Mouse (Mus musculus): Measurements from ENCODE around the gene Mtg1.

Gene Mtg1

DNA sequence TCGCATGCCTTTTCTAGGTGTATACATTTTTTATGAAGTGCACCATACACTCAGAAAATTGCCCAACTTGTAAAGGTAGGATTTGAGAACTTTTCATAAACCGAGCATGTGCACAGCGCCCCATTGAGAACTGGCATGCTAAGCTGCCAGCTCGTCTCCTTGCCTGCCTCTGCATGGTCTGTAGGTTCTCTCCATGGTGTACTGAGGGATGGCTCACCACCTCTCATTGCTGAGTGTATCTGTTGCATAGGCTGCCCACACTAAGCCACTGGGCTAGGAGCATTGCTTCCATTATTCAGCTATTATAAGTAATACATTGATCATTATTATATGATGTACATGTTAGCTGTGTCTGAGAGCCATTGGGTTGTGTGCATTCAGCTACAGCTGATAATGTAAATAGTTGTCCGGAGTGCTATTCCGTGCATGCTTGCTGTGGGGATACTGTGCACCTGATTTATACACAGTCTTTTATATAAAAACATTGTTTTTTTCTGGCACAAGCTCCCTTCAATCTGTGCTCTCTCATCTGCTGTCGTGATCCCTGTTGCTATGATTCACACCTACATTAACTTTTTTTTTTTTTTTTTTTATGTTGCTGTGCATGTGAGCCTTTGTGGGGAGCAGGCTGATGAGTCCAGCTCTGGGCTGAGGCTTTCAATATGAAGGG is 50.5 kb downstream of the Mtg1 start:
- in situ Hi-C loops (cut with MboI, MseI): loop anchor here (10.0 kb wide), 1 partner anchor 617 kb away; no protein-coding TSS in a partner anchor

DNA sequence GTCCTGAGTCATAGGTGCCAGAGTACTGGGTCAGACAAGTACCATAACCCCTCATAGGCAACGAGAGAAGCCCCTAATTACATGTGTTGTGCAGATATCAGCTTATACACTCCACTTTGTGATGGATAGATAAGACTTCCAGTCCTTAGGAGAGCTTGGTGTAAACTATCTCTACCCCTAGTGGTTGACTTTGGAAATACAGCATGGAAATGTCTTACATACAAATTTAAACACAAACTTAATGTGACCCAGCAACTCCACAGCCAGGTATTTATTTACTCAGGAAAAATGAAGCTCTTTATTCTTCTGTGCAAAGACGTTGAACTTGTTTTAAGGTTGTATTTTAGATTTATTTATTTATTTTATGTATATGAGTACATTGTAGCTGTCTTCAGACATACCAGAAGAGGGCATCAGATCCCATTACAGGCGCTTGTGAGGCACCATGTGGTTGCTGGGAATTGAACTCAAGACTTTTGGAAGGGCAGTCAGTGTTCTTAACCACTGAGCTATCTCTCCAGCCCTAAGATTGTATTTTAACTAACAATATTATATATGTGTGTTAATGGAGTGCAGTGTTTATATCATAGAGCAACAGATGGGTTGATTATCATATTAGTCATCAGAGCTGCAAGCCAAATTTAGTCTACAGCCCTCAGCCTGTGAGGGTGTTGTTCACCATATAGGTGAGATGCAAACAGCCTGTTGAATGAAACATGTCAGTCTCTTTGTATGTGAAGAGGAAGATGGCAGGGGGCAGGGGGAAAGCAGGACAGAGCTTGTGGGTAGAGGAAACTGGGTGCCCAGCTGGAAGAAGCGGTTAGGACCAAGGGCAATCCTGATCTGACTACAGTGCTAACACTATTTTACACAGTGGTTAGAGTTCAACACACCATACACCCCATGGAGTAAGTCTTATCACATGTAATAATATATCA is 51.3 kb downstream of the Mtg1 start:
- in situ Hi-C loops (cut with MboI, MseI): loop anchor here (10.0 kb wide), 1 partner anchor 616 kb away; no protein-coding TSS in a partner anchor

DNA sequence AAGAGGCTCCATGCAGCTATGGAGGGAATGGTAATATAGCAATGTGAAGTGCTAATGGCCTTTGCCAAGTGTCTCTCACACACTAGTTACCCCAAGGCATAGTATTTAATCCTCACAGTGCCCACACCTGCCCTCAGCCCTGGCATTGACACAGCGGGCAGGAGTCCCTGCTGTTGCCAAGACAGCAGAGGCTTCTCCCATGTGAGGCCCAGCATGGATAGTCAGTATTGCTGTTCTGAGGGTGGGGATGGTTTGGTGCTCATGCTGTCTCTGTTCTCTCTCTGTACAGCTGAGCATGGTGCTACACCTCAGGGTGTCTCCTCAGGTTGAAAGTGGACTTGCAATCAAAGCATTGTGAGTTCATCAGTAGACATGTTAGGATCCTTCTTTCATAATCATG is 53.1 kb downstream of the Mtg1 start:
- in situ Hi-C loops (cut with MboI, MseI): no loop called here

DNA sequence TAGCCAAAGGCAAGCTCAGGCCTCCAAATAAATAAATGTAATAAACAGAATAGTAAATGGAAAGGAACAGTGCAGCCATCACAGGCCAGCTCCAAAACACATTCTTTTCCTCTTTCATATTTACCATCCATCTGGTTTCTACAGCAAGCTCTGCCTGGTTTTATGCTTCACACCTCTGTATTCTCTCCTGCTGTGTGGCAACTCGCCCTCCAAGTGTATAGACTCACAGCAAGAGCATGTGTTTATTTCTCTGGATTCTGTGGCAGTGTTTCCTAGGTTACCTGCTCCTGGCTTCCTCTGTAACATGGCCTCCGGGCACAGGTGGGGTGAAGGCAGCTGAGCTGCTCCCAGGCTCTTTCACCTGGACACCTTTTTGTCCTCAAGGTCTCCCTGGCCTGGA is 55.1 kb downstream of the Mtg1 start:
- in situ Hi-C loops (cut with MboI, MseI): no loop called here

DNA sequence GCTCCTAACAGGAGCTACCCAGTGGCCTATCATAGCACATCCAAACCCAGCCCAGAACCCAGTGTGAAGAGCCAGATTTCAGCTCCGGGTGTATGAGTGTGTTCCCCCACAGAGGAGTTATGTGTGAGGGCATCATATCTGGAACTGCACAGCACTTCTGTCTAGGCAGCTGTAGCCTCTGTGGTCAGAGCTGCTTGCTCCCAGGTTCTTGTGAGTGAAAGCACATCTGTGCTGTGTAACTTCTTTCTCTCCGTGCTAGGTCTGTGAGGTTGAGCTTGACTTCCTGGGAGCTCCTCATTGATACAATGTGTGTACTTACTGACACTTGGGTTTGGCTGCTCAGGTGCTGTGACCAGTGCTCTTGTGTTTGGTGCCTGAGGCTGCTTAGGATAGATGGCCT is 55.5 kb downstream of the Mtg1 start:
- in situ Hi-C loops (cut with MboI, MseI): no loop called here

DNA sequence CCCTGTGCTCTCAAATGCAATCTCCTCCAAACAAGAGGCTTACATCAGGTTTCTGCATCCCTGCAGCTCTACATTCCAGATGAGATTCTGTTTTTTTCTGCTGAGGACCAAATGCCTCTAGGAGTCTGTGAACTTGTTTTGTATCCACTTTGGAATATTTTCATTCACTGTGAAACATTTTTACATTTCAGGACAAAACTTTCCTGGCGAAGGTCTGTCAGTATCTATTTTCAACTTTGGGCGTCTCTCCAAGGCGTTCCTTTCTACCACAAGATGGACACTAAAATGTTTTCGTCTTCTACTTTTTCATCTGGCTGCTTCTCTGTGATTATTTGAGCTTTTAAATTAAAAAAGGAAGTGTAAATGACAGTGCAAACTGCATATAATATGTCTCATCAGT is 56.7 kb downstream of the Mtg1 start:
- in situ Hi-C loops (cut with MboI, MseI): no loop called here

DNA sequence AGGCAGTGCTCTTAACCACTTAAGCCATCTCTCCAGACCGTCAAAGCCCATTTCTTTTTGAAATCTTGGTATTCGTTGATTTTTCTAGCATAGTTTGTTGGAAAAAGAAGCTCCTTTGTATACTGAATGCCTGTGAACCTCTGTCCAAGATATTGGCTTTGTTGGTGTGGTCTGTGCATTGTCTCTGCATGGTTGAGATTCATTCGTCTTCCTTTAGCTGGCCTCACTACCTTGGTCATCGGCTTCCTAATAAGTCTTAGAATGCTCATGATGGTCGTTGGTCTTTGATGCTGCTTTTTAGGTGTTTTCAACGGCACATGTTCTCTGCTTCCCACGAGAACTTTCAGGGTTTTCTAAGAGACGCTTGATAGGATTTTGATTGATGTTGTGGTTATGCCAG is 58.6 kb downstream of the Mtg1 start:
- in situ Hi-C loops (cut with MboI, MseI): no loop called here

Data from T-helper 2 cell (primary cell).